Mouse (Mus musculus): ENCODE results near the gene Tesc. TPM values are rescaled to one million over a fixed set of nuclear protein-coding genes. Genes with fewer than 3 reads are reported as not detected.

Tesc gene
- polyA plus RNA-seq, 1 experiment, result 21.8 TPM

GRCm38 (mm10) chr5:118048928-118049327 lies 21.4 kb downstream of the Tesc start:
- TF ChIP-seq POLR2A (IDR thresholded peaks at IDR 0.05; ENCODE audit: borderline replicate concordance, control insufficient read depth, low read depth, low read length) (no peak), CTCF (IDR thresholded peaks at IDR 0.05; ENCODE audit: control insufficient read depth, insufficient read depth, low read length) (no peak)
- 8% methylated on average over 5 of the region's 5 CpGs for WGBS
- Histone ChIP-seq H3K4me1 (ENCODE audit: control insufficient read depth, insufficient read depth, low read length) (peaks cover 10% of the 10 kb centered on the region), H3K27ac (ENCODE audit: control insufficient read depth, insufficient read depth, low read depth, low read length, poor library complexity) (peak overlapping the region; percentile 91), H3K4me3 (replicated peaks; ENCODE audit: control insufficient read depth, low read depth, low read length) (no peak overlapping the region)

GRCm38 (mm10) chr5:118050743-118051142 lies 23.2 kb downstream of the Tesc start:
- 39% methylated on average over 4 of the region's 4 CpGs for WGBS
- peaks cover 10% of the 10 kb centered on the region for H3K4me1 ChIP-seq (ENCODE audit: control insufficient read depth, insufficient read depth, low read length)
- no peak overlapping the region for H3K4me3 ChIP-seq (replicated peaks; ENCODE audit: control insufficient read depth, low read depth, low read length)
- H3K27ac ChIP-seq (ENCODE audit: control insufficient read depth, insufficient read depth, low read depth, low read length, poor library complexity), result peak overlapping the region; percentile 28; the same call in 1 of the 2 replicates
- TF ChIP-seq CTCF (IDR thresholded peaks at IDR 0.05; ENCODE audit: control insufficient read depth, insufficient read depth, low read length) (no peak), POLR2A (IDR thresholded peaks at IDR 0.05; ENCODE audit: borderline replicate concordance, control insufficient read depth, low read depth, low read length) (no peak)

GRCm38 (mm10) chr5:118051981-118052662 lies 24.6 kb downstream of the Tesc start:
- 80% methylated on average over 8 of the region's 8 CpGs for WGBS

GRCm38 (mm10) chr5:118053205-118053604 lies 25.7 kb downstream of the Tesc start:
- Histone ChIP-seq H3K4me1 (ENCODE audit: control insufficient read depth, insufficient read depth, low read length) (peaks cover 10% of the 10 kb centered on the region), H3K4me3 (replicated peaks; ENCODE audit: control insufficient read depth, low read depth, low read length) (no peak overlapping the region), H3K27ac (ENCODE audit: control insufficient read depth, insufficient read depth, low read depth, low read length, poor library complexity) (no peak overlapping the region)
- WGBS, result 85% methylated on average over 2 of the region's 2 CpGs
- TF ChIP-seq POLR2A (IDR thresholded peaks at IDR 0.05; ENCODE audit: borderline replicate concordance, control insufficient read depth, low read depth, low read length), result no peak
- TF ChIP-seq CTCF (IDR thresholded peaks at IDR 0.05; ENCODE audit: control insufficient read depth, insufficient read depth, low read length), result no peak

More at GRCm38 (mm10) chr5:118051981-118052662, 24.6 kb downstream of the Tesc start:
- H3K4me3 ChIP-seq (replicated peaks; ENCODE audit: control insufficient read depth, low read depth, low read length), result no peak overlapping the region
- TF ChIP-seq CTCF (IDR thresholded peaks at IDR 0.05; ENCODE audit: control insufficient read depth, insufficient read depth, low read length), result no peak
- TF ChIP-seq POLR2A (IDR thresholded peaks at IDR 0.05; ENCODE audit: borderline replicate concordance, control insufficient read depth, low read depth, low read length), result no peak
- peaks cover 10% of the 10 kb centered on the region for H3K4me1 ChIP-seq (ENCODE audit: control insufficient read depth, insufficient read depth, low read length)
- H3K27ac ChIP-seq (ENCODE audit: control insufficient read depth, insufficient read depth, low read depth, low read length, poor library complexity), result no peak overlapping the region

- Histone ChIP-seq H3K4me3 (replicated peaks; ENCODE audit: control insufficient read depth, low read depth, low read length) (no peak overlapping the region), H3K4me1 (ENCODE audit: control insufficient read depth, insufficient read depth, low read length) (peaks cover 2% of the 10 kb centered on the region; the same call in 1 of the 2 replicates), H3K27ac (ENCODE audit: control insufficient read depth, insufficient read depth, low read depth, low read length, poor library complexity) (no peak overlapping the region)
- TF ChIP-seq POLR2A (IDR thresholded peaks at IDR 0.05; ENCODE audit: borderline replicate concordance, control insufficient read depth, low read depth, low read length) (no peak), CTCF (IDR thresholded peaks at IDR 0.05; ENCODE audit: control insufficient read depth, insufficient read depth, low read length) (no peak)
- 38% methylated on average over 8 of the region's 8 CpGs for WGBS
Measured at GRCm38 (mm10) chr5:118057508-118058111, 30.1 kb downstream of the Tesc start.

- TF ChIP-seq POLR2A (IDR thresholded peaks at IDR 0.05; ENCODE audit: borderline replicate concordance, control insufficient read depth, low read depth, low read length), result no peak
- TF ChIP-seq CTCF (IDR thresholded peaks at IDR 0.05; ENCODE audit: control insufficient read depth, insufficient read depth, low read length), result no peak
- no peak overlapping the region for H3K27ac ChIP-seq (ENCODE audit: control insufficient read depth, insufficient read depth, low read depth, low read length, poor library complexity)
- no peak overlapping the region for H3K4me3 ChIP-seq (replicated peaks; ENCODE audit: control insufficient read depth, low read depth, low read length)
- 72% methylated on average over 10 of the region's 10 CpGs for WGBS
- H3K4me1 ChIP-seq (ENCODE audit: control insufficient read depth, insufficient read depth, low read length), result peaks cover 2% of the 10 kb centered on the region; the same call in 1 of the 2 replicates
Measured at GRCm38 (mm10) chr5:118058858-118059257, 31.3 kb downstream of the Tesc start.

GRCm38 (mm10) chr5:118059646-118060045 lies 32.1 kb downstream of the Tesc start:
- no peaks in the 10 kb centered on the region for H3K4me1 ChIP-seq (ENCODE audit: control insufficient read depth, insufficient read depth, low read length)
- 75% methylated on average over 9 of the region's 9 CpGs for WGBS

GRCm38 (mm10) chr5:118061391-118061790 lies 33.8 kb downstream of the Tesc start:
- Histone ChIP-seq H3K4me1 (ENCODE audit: control insufficient read depth, insufficient read depth, low read length) (no peaks in the 10 kb centered on the region), H3K27ac (ENCODE audit: control insufficient read depth, insufficient read depth, low read depth, low read length, poor library complexity) (no peak overlapping the region), H3K4me3 (replicated peaks; ENCODE audit: control insufficient read depth, low read depth, low read length) (no peak overlapping the region)
- TF ChIP-seq CTCF (IDR thresholded peaks at IDR 0.05; ENCODE audit: control insufficient read depth, insufficient read depth, low read length), result no peak
- no peak for TF ChIP-seq POLR2A (IDR thresholded peaks at IDR 0.05; ENCODE audit: borderline replicate concordance, control insufficient read depth, low read depth, low read length)
- 88% methylated on average over 18 of the region's 18 CpGs for WGBS

More at GRCm38 (mm10) chr5:118059646-118060045, 32.1 kb downstream of the Tesc start:
- H3K4me3 ChIP-seq (replicated peaks; ENCODE audit: control insufficient read depth, low read depth, low read length), result no peak overlapping the region
- no peak overlapping the region for H3K27ac ChIP-seq (ENCODE audit: control insufficient read depth, insufficient read depth, low read depth, low read length, poor library complexity)
- TF ChIP-seq CTCF (IDR thresholded peaks at IDR 0.05; ENCODE audit: control insufficient read depth, insufficient read depth, low read length) (no peak), POLR2A (IDR thresholded peaks at IDR 0.05; ENCODE audit: borderline replicate concordance, control insufficient read depth, low read depth, low read length) (no peak)

All from bone marrow, adult 2 months (tissue).